Mouse (Mus musculus): ENCODE measurements around the gene Arhgef16. TPM values are rescaled to one million over a fixed set of nuclear protein-coding genes. Genes with fewer than 3 reads are reported as not detected.

The Arhgef16 gene
- polyA plus RNA-seq, 1 experiment from 2014 or later = 1.2 TPM

DNA sequence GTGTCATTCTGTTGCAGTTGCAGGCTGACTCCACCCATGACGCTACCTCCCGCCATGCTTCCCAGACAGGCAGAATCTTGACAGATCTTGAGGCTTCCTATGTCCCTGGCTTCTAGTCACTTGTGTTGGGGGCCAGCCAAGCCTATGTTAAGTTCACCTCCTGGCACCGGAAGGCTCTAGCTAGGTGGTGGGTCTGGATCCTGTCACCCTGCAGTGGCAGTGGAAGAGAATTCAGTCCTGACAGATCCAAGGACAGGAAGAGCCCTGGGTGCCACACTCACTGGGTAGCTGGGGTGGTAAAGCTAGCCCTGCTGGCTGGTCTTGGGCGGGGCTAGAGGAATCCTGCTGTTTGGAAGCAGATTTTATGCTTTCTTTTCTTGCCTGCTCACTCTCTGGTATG is 23.9 kb upstream of the Arhgef16 start:
- 60% methylated on average over 4 of the region's 4 CpGs for WGBS
- peaks cover 46% of the 10 kb centered on the region for H3K27me3 ChIP-seq
- peaks cover 10% of the 10 kb centered on the region; the same call in 1 of the 2 replicates for H3K4me1 ChIP-seq (replicated peaks)
- no peak overlapping the region for H3K9ac ChIP-seq
- no peak overlapping the region for H3K4me3 ChIP-seq
- no peaks in the 10 kb centered on the region; the same call in 1 of the 2 replicates for H3K36me3 ChIP-seq
- no peaks in the 10 kb centered on the region for H3K9me3 ChIP-seq
- no peak overlapping the region for H3K4me2 ChIP-seq
- no peak overlapping the region for H3K27ac ChIP-seq
- no peak for ATAC-seq (ENCODE audit: low FRiP score)

DNA sequence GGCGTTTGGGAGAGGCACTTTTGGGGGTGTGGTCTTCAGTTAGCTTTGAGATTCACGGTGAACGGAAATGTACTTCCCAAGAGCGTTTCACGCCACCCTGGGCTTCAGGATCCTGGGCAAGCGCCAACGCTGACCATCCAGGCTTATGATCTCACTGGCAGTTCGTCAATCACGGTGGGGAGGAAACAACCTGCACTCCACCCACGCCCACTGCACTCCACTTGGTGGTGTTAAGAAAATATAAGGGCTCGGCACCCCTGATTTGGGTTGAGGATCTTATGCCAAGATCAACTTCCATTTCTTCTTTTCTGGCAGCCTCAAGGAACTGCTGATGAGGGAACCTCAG is 12.1 kb upstream of the Arhgef16 start:
- Histone ChIP-seq H3K27me3 (peaks cover 4% of the 10 kb centered on the region; the same call in 1 of the 2 replicates), H3K9me3 (no peaks in the 10 kb centered on the region), H3K4me3 (no peak overlapping the region), H3K27ac (peak overlapping the region; percentile 63), H3K4me1 (replicated peaks) (peaks cover 18% of the 10 kb centered on the region; the same call in 1 of the 2 replicates), H3K4me2 (no peak overlapping the region), H3K36me3 (no peaks in the 10 kb centered on the region), H3K9ac (no peak overlapping the region)
- WGBS = 73% methylated on average over 11 of the region's 11 CpGs
- no peak for ATAC-seq (ENCODE audit: low FRiP score)

DNA sequence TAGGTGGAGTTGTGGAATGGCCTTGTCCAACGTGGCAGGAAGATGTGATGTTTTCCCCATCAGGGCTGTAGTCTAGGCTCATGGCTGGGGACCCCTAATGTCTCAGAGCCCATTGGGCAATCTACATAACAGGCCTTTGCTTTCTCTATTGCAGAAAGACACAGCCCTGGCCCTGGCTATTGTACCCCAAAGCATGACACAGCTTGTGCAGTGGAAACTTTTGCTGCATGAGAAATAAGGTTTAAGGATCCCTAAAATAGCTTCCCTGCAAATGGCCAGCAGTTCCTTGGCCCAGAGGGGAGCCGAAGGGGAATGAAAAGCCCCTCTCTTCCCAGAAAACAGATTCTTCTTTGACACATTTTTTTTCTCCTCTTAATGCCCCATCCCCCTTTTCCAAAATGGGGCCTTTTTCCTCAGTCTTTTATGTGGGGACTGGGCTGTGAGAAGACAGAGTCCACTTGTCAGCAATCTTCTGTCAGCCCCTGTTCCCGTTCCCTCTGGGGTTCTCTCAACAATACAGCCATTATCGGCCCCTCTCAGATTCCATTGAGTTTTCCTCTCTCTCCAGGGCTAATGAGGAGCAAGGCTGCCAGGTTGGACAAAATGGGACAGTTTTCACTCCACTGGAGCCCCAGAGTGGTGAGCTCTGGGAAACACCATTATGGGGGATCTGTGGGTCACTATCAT is 11.6 kb upstream of the Arhgef16 start:
- peaks cover 4% of the 10 kb centered on the region; the same call in 1 of the 2 replicates for H3K27me3 ChIP-seq
- WGBS = 39% methylated on average over 4 of the region's 4 CpGs
- H3K4me2 ChIP-seq = no peak overlapping the region
- H3K4me1 ChIP-seq (replicated peaks) = peaks cover 18% of the 10 kb centered on the region; the same call in 1 of the 2 replicates
- peak overlapping the region; percentile 75 for H3K27ac ChIP-seq
- peak; percentile 41; the same call in 1 of the 2 replicates for ATAC-seq (ENCODE audit: low FRiP score)
- H3K9me3 ChIP-seq = no peaks in the 10 kb centered on the region
- no peak overlapping the region for H3K4me3 ChIP-seq
- no peaks in the 10 kb centered on the region for H3K36me3 ChIP-seq
- H3K9ac ChIP-seq = no peak overlapping the region

DNA sequence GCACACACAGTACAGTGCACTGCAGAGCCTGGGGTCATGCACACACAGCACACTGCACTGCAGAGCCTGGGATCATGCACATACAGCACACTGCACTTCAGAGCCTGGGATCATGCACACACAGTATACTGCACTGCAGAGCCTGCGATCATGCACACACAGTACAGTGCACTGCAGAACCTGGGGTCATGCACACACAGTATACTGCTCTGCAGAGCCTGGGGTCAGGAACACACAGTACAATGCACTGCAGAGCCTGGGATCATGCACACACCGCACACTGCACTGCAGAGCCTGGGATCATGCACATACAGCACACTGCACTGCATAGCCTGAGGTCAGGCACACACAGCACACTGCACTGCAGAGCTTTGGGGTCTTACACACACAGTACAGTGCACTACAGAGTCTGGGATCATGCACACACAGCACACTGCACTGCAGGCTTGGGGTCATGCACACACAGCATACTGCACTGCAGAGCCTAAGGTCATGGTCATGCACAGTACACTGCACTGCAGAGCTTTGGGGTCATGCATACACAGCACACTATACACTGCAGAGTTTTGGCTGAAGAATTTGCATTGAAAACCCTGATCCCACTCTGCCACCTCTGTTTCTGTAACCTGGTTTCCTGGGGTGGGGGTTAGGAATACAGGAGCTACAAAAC is 10.8 kb upstream of the Arhgef16 start:
- WGBS = 96% methylated on average over 2 of the region's 2 CpGs
- H3K27me3 ChIP-seq = peaks cover 4% of the 10 kb centered on the region; the same call in 1 of the 2 replicates
- no peak overlapping the region for H3K4me2 ChIP-seq
- peaks cover 18% of the 10 kb centered on the region; the same call in 1 of the 2 replicates for H3K4me1 ChIP-seq (replicated peaks)
- H3K9ac ChIP-seq = no peak overlapping the region
- H3K27ac ChIP-seq = peak overlapping the region; percentile 75
- H3K4me3 ChIP-seq = no peak overlapping the region
- H3K36me3 ChIP-seq = no peaks in the 10 kb centered on the region
- peak; percentile 41; the same call in 1 of the 2 replicates for ATAC-seq (ENCODE audit: low FRiP score)
- H3K9me3 ChIP-seq = no peaks in the 10 kb centered on the region

DNA sequence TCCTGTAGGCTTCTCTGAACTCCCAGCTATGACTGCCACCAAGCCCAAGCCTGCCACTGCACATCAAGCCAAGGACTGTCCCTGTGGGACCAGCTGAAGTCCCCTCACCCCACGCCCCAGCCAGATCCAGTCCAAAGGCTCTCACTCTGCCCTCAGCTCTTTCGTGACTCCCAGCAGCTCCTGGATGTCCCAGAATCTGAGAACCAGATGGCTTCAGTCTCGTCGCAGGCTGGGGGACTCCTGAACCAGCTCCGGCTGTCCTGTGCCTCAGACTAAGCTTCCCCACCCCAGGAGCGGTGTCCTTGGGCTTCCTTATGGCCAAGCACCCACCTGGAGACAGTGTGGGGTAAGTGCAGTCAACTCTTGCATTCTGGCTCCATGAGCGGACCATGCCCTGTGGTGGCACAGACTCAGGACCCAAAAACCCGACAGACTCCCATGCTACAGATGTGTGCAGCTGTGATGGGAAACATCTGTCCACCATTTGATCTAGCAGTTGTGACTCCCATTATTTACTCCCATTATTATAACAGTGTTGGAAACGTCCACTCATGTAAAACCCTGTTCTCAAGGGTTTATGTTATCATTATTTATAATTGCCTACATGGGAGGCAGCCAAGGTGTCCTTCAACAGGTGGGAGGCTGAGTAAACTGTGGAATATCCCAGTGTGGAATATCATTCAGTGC is 9.2 kb upstream of the Arhgef16 start:
- Histone ChIP-seq H3K27me3 (peaks cover 4% of the 10 kb centered on the region; the same call in 1 of the 2 replicates), H3K4me2 (no peak overlapping the region), H3K4me1 (replicated peaks) (peaks cover 15% of the 10 kb centered on the region; the same call in 1 of the 2 replicates), H3K27ac (no peak overlapping the region), H3K4me3 (no peak overlapping the region), H3K9ac (no peak overlapping the region), H3K36me3 (no peaks in the 10 kb centered on the region), H3K9me3 (no peaks in the 10 kb centered on the region)
- 86% methylated on average over 9 of the region's 9 CpGs for WGBS
- ATAC-seq (ENCODE audit: low FRiP score) = no peak

DNA sequence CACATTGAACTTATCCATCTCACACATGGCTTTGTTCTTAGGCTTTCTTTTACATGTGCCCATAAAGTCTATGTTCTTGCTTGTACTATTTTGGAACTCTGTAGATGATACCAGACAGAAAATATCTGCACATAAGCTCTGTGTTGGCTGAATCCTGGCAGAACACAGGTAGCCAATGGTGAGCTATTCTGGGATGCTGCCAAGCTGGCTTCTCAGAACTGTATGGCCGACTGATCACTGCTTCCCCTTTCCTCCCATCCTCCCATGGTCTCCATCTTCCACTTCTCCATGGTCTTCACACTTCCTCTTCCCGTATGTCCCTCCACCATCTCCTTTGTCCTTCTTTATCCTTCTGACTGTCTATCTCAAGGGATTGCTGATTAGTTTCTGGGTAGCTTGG is 7.7 kb upstream of the Arhgef16 start:
- Histone ChIP-seq H3K27ac (no peak overlapping the region), H3K4me3 (no peak overlapping the region), H3K4me1 (replicated peaks) (peaks cover 12% of the 10 kb centered on the region; the same call in 1 of the 2 replicates), H3K9ac (no peak overlapping the region), H3K9me3 (no peaks in the 10 kb centered on the region), H3K36me3 (no peaks in the 10 kb centered on the region), H3K4me2 (no peak overlapping the region), H3K27me3 (peaks cover 4% of the 10 kb centered on the region; the same call in 1 of the 2 replicates)
- ATAC-seq (ENCODE audit: low FRiP score) = no peak
- WGBS = 89% methylated on average over 2 of the region's 2 CpGs

DNA sequence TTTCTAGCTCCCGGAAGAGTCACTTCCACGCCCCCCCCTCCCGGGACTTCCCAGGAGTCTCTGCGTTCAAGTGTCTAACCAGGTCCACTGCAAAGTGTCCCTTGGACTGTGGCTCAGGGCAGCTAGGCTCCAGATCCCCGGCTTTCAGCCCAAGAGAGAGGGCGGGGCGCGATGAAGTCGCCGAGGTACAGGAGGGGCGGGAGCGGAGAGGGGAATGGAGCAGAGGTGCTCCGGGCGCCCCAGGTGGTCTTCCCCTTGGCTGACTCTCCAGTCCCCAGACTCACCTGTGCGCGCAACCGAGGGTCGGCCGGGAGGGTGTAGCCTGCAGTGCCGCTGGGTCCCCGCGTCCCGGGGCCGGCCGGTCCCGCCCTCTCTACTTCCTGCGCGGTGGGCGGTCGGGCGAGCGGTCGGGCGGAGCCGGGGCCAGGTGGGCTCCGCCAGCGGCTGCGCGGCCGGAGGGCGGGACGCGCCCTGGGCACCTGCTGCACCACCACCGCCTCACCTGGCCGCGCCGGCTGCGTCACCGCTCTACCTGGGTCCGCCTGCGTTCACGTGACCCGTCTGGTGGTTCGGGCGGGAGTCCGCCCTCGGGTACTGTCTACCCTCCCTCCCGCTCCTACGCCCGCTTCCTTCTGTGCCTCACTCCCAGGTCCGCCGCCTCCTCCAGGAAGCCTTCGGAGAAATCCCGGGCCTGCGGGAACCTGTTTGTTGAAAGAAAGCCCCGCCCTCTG is 1.8 kb downstream of the Arhgef16 start:
- ATAC-seq (ENCODE audit: low FRiP score) = no peak
- peak overlapping the region; percentile 66 for H3K9ac ChIP-seq
- no peak overlapping the region for H3K27ac ChIP-seq
- peak overlapping the region; percentile 46 for H3K4me3 ChIP-seq
- peaks cover 69% of the 10 kb centered on the region for H3K27me3 ChIP-seq
- H3K9me3 ChIP-seq = no peaks in the 10 kb centered on the region
- peaks cover 11% of the 10 kb centered on the region for H3K4me1 ChIP-seq (replicated peaks)
- peak overlapping the region; percentile 77 for H3K4me2 ChIP-seq
- WGBS = under 1% methylated on average over 60 of the region's 66 CpGs
- no peaks in the 10 kb centered on the region for H3K36me3 ChIP-seq

DNA sequence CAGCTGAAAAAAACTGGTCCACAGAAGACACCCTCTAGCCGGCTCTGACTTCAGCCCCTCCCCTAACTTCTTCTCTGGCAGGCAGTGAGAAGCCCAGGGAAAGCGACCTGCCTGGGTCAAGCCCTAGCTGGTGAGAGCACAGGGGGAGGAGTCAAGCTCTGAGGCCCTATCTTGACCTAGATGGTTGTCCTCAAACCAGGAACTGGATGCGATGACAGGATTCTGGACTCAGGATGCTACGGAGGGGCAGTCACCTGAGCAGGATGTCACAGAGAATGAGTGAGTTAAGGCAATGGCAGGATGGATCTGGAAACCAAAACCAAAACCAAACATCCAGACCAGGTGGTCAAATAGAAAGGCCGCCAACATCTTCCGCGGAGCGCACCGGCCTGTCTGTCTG is 3.7 kb downstream of the Arhgef16 start:
- peaks cover 67% of the 10 kb centered on the region for H3K27me3 ChIP-seq
- peaks cover 19% of the 10 kb centered on the region for H3K4me1 ChIP-seq (replicated peaks)
- H3K9ac ChIP-seq = no peak overlapping the region
- H3K9me3 ChIP-seq = no peaks in the 10 kb centered on the region
- no peak overlapping the region for H3K4me3 ChIP-seq
- 36% methylated on average over 9 of the region's 9 CpGs for WGBS
- H3K36me3 ChIP-seq = no peaks in the 10 kb centered on the region
- ATAC-seq (ENCODE audit: low FRiP score) = no peak
- no peak overlapping the region for H3K27ac ChIP-seq
- H3K4me2 ChIP-seq = no peak overlapping the region

DNA sequence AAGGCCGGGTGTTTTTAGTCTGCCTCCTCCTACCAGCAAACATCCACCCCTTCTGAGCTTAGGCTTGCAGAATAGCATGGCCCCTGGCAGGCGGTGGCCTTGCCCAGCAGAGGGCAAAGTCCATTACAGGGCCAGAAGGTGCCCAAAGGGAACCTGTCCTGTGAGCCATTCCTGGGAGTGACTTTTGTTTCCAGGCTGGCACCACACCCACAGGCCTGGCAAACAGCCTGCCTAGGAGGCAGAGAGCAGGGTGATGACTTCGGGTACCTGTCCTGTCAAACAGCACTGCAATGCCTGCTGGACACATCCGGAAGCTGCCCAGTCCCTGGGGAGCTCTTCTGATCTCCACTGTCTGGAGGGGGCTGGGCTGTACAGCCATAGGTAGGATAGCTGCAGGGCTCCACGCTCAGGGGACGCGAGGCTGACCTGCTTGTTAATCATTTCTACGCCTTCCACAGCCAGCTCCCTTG is 7.2 kb downstream of the Arhgef16 start:
- ATAC-seq (ENCODE audit: low FRiP score) = no peak

DNA sequence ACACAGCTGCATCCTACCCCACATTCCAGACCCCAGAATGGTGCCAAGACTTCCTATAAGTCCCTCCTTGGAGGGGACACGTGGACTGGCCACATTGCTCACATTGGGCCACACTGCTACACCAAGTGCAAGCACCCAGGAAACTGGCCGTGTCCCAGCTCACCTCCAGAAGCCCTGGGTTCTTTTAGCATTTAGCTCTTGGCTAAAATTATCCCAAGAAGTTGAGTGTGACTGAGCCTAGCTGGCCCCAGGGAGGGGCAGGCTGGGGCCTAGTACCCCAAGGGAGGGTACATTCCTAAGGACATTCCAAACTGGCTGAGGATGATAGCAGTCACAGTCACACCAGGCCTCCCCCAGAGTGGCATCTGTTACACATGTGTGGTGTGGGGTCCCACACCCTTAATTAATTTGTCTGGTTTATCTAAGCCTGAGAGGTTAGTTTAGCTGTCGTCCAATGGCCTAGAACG is 7.7 kb downstream of the Arhgef16 start:
- Histone ChIP-seq H3K4me2 (no peak overlapping the region), H3K36me3 (no peaks in the 10 kb centered on the region), H3K9me3 (no peaks in the 10 kb centered on the region), H3K27ac (no peak overlapping the region), H3K4me3 (no peak overlapping the region), H3K4me1 (replicated peaks) (peaks cover 8% of the 10 kb centered on the region), H3K9ac (no peak overlapping the region), H3K27me3 (peaks cover 27% of the 10 kb centered on the region)
- ATAC-seq (ENCODE audit: low FRiP score) = no peak
- WGBS = 67% methylated on average over 4 of the region's 4 CpGs

More for the DNA sequence above, 7.2 kb downstream of the Arhgef16 start:
- Histone ChIP-seq H3K4me3 (no peak overlapping the region), H3K36me3 (no peaks in the 10 kb centered on the region), H3K4me1 (replicated peaks) (peaks cover 9% of the 10 kb centered on the region), H3K27me3 (peaks cover 32% of the 10 kb centered on the region), H3K27ac (no peak overlapping the region), H3K9me3 (no peaks in the 10 kb centered on the region), H3K4me2 (no peak overlapping the region), H3K9ac (no peak overlapping the region)
- WGBS = 45% methylated on average over 8 of the region's 8 CpGs

DNA sequence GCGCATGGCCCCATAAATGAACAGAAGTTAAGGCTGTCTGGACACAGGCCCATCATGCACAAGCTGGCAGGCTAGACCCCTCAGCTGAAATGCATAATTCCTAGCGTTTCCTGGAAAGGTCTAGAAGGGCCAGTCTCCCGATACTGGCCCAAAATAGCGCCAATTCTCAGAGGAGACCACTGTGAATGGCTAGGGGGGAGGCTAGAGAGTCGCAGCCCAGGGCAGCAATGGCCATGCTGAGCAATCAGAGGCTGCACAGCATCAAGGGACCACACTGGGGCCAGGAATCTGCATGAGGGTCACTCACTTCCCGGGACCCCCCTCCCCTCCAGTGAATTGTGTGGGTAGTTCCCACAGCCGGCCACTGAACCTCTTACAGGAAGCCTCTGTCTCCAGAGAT is 17.8 kb downstream of the Arhgef16 start:
- Histone ChIP-seq H3K4me2 (no peak overlapping the region), H3K27me3 (0 out of 2 replicates have a peak, but pooled peaks cover 3% of the 10 kb centered on the region), H3K4me1 (replicated peaks) (0 out of 2 replicates have a peak, but pooled peaks cover 9% of the 10 kb centered on the region), H3K27ac (no peak overlapping the region), H3K9ac (no peak overlapping the region), H3K36me3 (no peaks in the 10 kb centered on the region), H3K4me3 (no peak overlapping the region), H3K9me3 (no peaks in the 10 kb centered on the region)
- ATAC-seq (ENCODE audit: low FRiP score) = no peak
- 68% methylated on average over 7 of the region's 7 CpGs for WGBS
